Mouse (Mus musculus) CH12.LX (cell line): Measurements from ENCODE around the gene Il17f. TPM values are rescaled to one million over a fixed set of nuclear protein-coding genes. Genes with fewer than 3 reads are reported as not detected.
A peak's percentile ranks its signal among the peaks of the same experiment; 100 is the strongest.

Source experiments
- DNase-seq: peaks from one replicate; pipeline ENCODE4 v3.0.0-alpha.2; 2013; ENCODE audit errors: extremely low read depth
- H3K27ac ChIP-seq: 2 replicates; pipeline ENCODE4 v1.5.1; 2012; ENCODE audit warnings: low read depth, mild to moderate bottlenecking, control low read depth, moderate library complexity; ENCODE audit not compliant: insufficient read depth
- H3K27me3 ChIP-seq: replicated peaks from 2 replicates; pipeline ENCODE3; 2012; ENCODE audit warnings: inconsistent platforms
- H3K36me3 ChIP-seq, 2 experiments: replicated peaks in 1 of 2; 2 replicates each; pipeline versions ENCODE3 to v1.6.1; 2012; ENCODE audit warnings: inconsistent platforms in 1 of 2, low read length in 1 of 2, mild to moderate bottlenecking in 1 of 2, mixed read lengths in 1 of 2, moderate library complexity in 1 of 2; ENCODE audit not compliant: control insufficient read depth in 1 of 2, insufficient read depth in 1 of 2
- H3K4me1 ChIP-seq, 2 experiments: 2 replicates each; pipeline ENCODE4 v1.6.1; 2012; ENCODE audit warnings: inconsistent platforms in 1 of 2, moderate library complexity in 1 of 2; ENCODE audit not compliant: insufficient read depth in 2 of 2, control insufficient read depth in 1 of 2
- H3K4me2 ChIP-seq: 2 replicates; pipeline ENCODE4 v1.6.1; 2012; ENCODE audit warnings: low read depth, mild to moderate bottlenecking, control low read depth; ENCODE audit not compliant: poor library complexity, insufficient read depth, severe bottlenecking
- H3K4me3 ChIP-seq, 3 experiments: fragments of 150-350 bp in 1 of 3; sonication (generic) in 1 of 3; replicated peaks in 1 of 3; 2 replicates each; pipeline versions ENCODE3 to v1.5.1; 2011 to 2012; ENCODE audit warnings: low read depth in 2 of 3, low read length in 2 of 3, mild to moderate bottlenecking in 2 of 3, moderate library complexity in 2 of 3, control low read depth in 1 of 3, improper control_type of control experiment in 1 of 3, inconsistent platforms in 1 of 3, mixed read lengths in 1 of 3; ENCODE audit not compliant: poor library complexity in 1 of 3
- H3K79me2 ChIP-seq: replicated peaks from 2 replicates; pipeline ENCODE4 v1.6.1; 2012; ENCODE audit warnings: mild to moderate bottlenecking, moderate library complexity; ENCODE audit not compliant: control insufficient read depth, poor library complexity, insufficient read depth, severe bottlenecking; ENCODE audit errors: extremely low read depth
- H3K9ac ChIP-seq: 2 replicates; pipeline ENCODE4 v1.6.1; 2012; ENCODE audit warnings: low read depth, mild to moderate bottlenecking, control low read depth, moderate library complexity; ENCODE audit not compliant: insufficient read depth
- H3K9me3 ChIP-seq: replicated peaks from 2 replicates; pipeline ENCODE3; 2012; ENCODE audit warnings: low read length, inconsistent platforms, mixed read lengths
- BHLHE40 ChIP-seq: IDR thresholded peaks from 2 replicates; pipeline ENCODE4 v1.6.1; 2011; ENCODE audit warnings: mild to moderate bottlenecking, low read depth, low read length, improper control_type of control experiment
- CHD2 ChIP-seq: IDR thresholded peaks from 2 replicates; pipeline ENCODE4 v1.6.1; 2011; ENCODE audit warnings: low read length, improper control_type of control experiment
- E2F4 ChIP-seq: IDR thresholded peaks from 2 replicates; pipeline ENCODE4 v1.6.1; 2011; ENCODE audit warnings: low read depth, low read length, improper control_type of control experiment; ENCODE audit not compliant: insufficient replicate concordance
- ELF1 ChIP-seq: IDR thresholded peaks from 2 replicates; pipeline ENCODE4 v1.6.1; 2014; ENCODE audit warnings: low read depth, mild to moderate bottlenecking, inconsistent platforms, low read length, improper control_type of control experiment
- ETS1 ChIP-seq: conservative IDR thresholded peaks from 2 replicates; pipeline ENCODE4 v1.6.1; 2012; ENCODE audit warnings: low read depth, mild to moderate bottlenecking, inconsistent platforms, low read length, improper control_type of control experiment, moderate library complexity
- GABPA ChIP-seq: IDR thresholded peaks from 2 replicates; pipeline ENCODE4 v1.6.1; 2012; ENCODE audit warnings: low read depth, low read length, improper control_type of control experiment, inconsistent platforms; ENCODE audit not compliant: insufficient replicate concordance
- HCFC1 ChIP-seq: IDR thresholded peaks from 2 replicates; pipeline ENCODE4 v1.6.1; 2012; ENCODE audit warnings: low read depth, mild to moderate bottlenecking, inconsistent platforms, low read length, improper control_type of control experiment
- IRF4 ChIP-seq: IDR thresholded peaks from 2 replicates; pipeline ENCODE4 v1.6.1; 2014; ENCODE audit warnings: low read depth, mild to moderate bottlenecking, inconsistent platforms, low read length, improper control_type of control experiment
- JUND ChIP-seq: conservative IDR thresholded peaks from 2 replicates; pipeline ENCODE4 v1.6.1; 2011; ENCODE audit warnings: low read depth, low read length, improper control_type of control experiment
- MAX ChIP-seq: IDR thresholded peaks from 2 replicates; pipeline ENCODE4 v1.6.1; 2011; ENCODE audit warnings: low read length, improper control_type of control experiment
- MYC ChIP-seq: IDR thresholded peaks from 2 replicates; pipeline ENCODE4 v1.6.1; 2011; ENCODE audit warnings: low read depth, mild to moderate bottlenecking, improper control_type of control experiment, low read length
- NELFE ChIP-seq: IDR thresholded peaks from 2 replicates; pipeline ENCODE4 v1.6.1; 2011; ENCODE audit warnings: low read depth, low read length, improper control_type of control experiment
- PAX5 ChIP-seq: IDR thresholded peaks from 2 replicates; pipeline ENCODE4 v1.6.1; 2012; ENCODE audit warnings: low read length, inconsistent platforms, mixed read lengths
- RAD21 ChIP-seq: IDR thresholded peaks from 2 replicates; pipeline ENCODE4 v1.6.1; 2011; ENCODE audit warnings: low read depth, mild to moderate bottlenecking, low read length, improper control_type of control experiment, moderate library complexity
- RCOR1 ChIP-seq: conservative IDR thresholded peaks from 2 replicates; pipeline ENCODE4 v1.6.1; 2012; ENCODE audit warnings: low read depth, mild to moderate bottlenecking, inconsistent platforms, low read length, improper control_type of control experiment
- SIN3A ChIP-seq: IDR thresholded peaks from 2 replicates; pipeline ENCODE4 v1.6.1; 2012; ENCODE audit warnings: low read length, improper control_type of control experiment, inconsistent platforms
- TCF12 ChIP-seq: IDR thresholded peaks from 2 replicates; pipeline ENCODE4 v1.6.1; 2014; ENCODE audit warnings: low read depth, mild to moderate bottlenecking, inconsistent platforms, low read length, improper control_type of control experiment
- UBTF ChIP-seq: IDR thresholded peaks from 2 replicates; pipeline ENCODE4 v1.6.1; 2012; ENCODE audit warnings: low read depth, mild to moderate bottlenecking, inconsistent platforms, low read length, improper control_type of control experiment, moderate library complexity
- USF1 ChIP-seq: IDR thresholded peaks from 2 replicates; pipeline ENCODE4 v1.6.1; 2014; ENCODE audit warnings: low read depth, mild to moderate bottlenecking, inconsistent platforms, low read length, improper control_type of control experiment
- ZKSCAN1 ChIP-seq: IDR thresholded peaks from 2 replicates; pipeline ENCODE4 v1.6.1; 2012; ENCODE audit warnings: low read depth, inconsistent platforms, low read length, improper control_type of control experiment, borderline replicate concordance
- ZMIZ1 ChIP-seq: IDR thresholded peaks from 2 replicates; pipeline ENCODE4 v1.6.1; 2012; ENCODE audit warnings: low read depth, mild to moderate bottlenecking, inconsistent platforms, low read length, improper control_type of control experiment
- ZNF384 ChIP-seq: IDR thresholded peaks from 2 replicates; pipeline ENCODE4 v1.6.1; 2012; ENCODE audit warnings: low read depth, low read length, improper control_type of control experiment, inconsistent platforms
- dilution Hi-C: fragments of 300-500 bp; cut with MboI; formaldehyde crosslinking; loops from 2 replicates; pipeline ENCODE4 v1.14.3; 2020; ENCODE audit warnings: low sequenced_read_pairs; ENCODE audit not compliant: extremely low pct_unique_long_range_greater_than_20kb, extremely low pct_ligation_motif_present
- in situ Hi-C: fragments of 300-500 bp; cut with MboI; formaldehyde crosslinking; loops from 3 replicates; pipeline ENCODE4 v1.14.3; 2019; ENCODE audit warnings: low sequenced_read_pairs, low pct_ligation_motif_present, low pct_unique_long_range_greater_than_20kb, mixed read lengths
- polyA plus RNA-seq: library from polyadenylated mRNA; unstranded; fragments of >175 nt; gene quantifications from 2 replicates; pipeline ENCODE4 v1.2.1, GENCODE M21; 2012; ENCODE audit warnings: low read depth; ENCODE audit not compliant: insufficient read length
- total RNA-seq, 2 experiments: library from RNA; depleted of rRNA; stranded (reverse); fragments of 300-350 nt in 1 of 2; fragments of >200 nt in 1 of 2; gene quantifications; 2 replicates each; pipeline ENCODE4 v1.2.3; 2012 to 2014

The Il17f gene
- total and polyA plus RNA-seq, 3 experiments: 0.25 to 0.74 (median 0.63) TPM

DNA sequence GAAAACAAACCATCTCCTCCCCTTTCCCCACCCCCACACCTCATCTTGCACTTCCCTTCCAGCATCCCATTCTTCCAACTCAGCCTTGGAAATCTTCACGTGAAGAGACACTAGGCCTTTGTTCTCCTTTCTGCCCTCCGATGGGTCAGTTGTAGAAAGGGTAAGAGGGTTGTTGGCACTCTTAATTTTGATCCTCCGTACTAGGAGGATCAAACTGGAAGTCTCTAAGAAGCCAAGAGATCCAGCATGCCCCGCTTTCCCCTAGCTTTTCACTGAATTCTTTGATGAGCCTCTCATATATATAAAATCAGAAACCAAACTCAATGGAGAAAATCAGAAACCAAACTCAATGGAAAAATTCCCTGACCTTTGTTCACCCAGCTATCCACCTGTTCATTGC lies 33.1 kb upstream of the Il17f start:
- in situ Hi-C loops: no loop called here
- dilution Hi-C loops: no loop called here
- no peak for DNase-seq
- H3K4me1 ChIP-seq: peaks cover 0 to 9% of the 10 kb centered on the region in 2 experiments; a peak in 1 of 4 replicates
- TF ChIP-seq GABPA (no peak), MYC (no peak), PAX5 (no peak), HCFC1 (no peak)
- H3K9ac ChIP-seq: no peak overlapping the region
- no peak overlapping the region for H3K4me2 ChIP-seq
- H3K4me3 ChIP-seq: no peak overlapping the region
- H3K27ac ChIP-seq: no peak overlapping the region
- no peaks in the 10 kb centered on the region for H3K27me3 ChIP-seq
- no peaks in the 10 kb centered on the region for H3K9me3 ChIP-seq
- peaks cover 13% of the 10 kb centered on the region for H3K79me2 ChIP-seq
- H3K36me3 ChIP-seq: peaks cover 0 to 3% of the 10 kb centered on the region in 2 experiments

DNA sequence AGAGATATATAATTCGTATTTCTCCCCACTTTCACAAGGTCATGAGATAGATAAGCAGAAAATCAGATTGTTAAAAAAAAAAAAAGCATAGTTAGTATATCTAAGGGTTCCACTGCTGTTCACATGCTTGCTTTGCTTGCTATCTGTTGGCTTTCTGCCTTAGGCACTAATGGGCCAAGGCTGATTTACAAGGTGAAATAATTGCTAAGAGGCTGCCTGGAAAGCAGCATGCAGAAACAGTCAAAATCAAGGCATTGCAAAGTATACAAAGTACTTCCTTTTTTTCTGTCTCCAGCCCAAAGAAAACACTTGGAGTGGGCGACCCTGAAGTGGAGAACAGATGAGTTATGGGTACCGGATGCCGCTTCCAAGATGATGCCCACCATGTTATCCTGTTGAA lies 30.5 kb upstream of the Il17f start:
- peaks cover 2 to 27% of the 10 kb centered on the region in 2 experiments; a peak in 3 of 4 replicates for H3K4me1 ChIP-seq
- H3K36me3 ChIP-seq: peaks cover 17 to 28% of the 10 kb centered on the region in 2 experiments
- H3K27me3 ChIP-seq: no peaks in the 10 kb centered on the region
- H3K27ac ChIP-seq: no peak overlapping the region
- in situ Hi-C loops: no loop called here
- no peak overlapping the region for H3K9ac ChIP-seq
- H3K4me2 ChIP-seq: no peak overlapping the region
- H3K79me2 ChIP-seq: peaks cover 33% of the 10 kb centered on the region
- H3K9me3 ChIP-seq: no peaks in the 10 kb centered on the region
- dilution Hi-C loops: no loop called here
- no peak for DNase-seq
- TF ChIP-seq IRF4: no peak
- no peak for TF ChIP-seq ZNF384
- H3K4me3 ChIP-seq: no peak overlapping the region

DNA sequence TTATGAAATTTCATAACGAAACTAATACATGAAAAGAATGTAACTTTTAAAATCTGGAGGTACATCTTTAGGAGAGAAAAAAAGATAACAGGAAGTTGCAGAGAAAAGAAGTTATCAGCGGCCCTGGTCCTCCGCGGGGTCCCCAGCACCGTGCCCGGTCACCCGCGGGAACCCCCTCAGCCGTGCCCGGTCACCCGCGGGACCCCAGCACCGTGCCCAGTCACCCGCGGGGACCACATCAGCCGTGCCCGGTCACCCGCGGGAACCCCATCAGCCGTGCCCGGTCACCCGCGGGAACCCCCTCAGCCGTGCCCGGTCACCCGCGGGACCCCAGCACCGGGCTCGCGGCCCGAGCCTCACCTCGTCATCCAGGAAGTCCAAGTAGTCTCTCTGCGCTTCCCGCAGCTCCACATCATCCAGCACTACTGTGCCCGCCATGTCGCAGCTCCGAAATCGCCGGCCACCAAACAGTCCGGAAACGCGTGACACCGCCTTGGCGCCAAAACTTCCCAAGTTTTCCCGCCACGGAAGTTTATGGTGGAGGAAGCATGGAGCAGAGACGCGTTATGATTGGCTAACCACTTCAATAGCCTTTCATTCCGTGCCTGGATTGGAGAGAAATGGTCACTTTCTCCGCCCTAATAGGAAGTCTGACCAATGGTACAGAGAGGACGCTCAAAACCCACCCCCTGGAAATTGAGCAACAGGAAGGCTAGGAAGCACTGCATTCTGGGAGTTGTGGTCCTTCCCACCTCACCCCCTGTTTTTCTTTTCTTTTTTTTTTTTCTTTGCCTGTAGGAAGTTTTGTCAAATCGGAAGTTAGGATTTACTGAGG lies 29.6 kb upstream of the Il17f start, which contains the start of gene Mcm3:
Mcm3 (minus strand) TSS at position 542 of the 835 bp plus-strand sequence.
- no peak within 1 kb of the TSS; the same call in 1 of the 2 replicates for H3K27ac ChIP-seq
- H3K4me3 ChIP-seq: peak within 1 kb of the TSS; percentile 67 to 85 (median 77)
- dilution Hi-C loops (no loop called here), in situ Hi-C loops (no loop called here)
- peak within 1 kb of the TSS; percentile 56 for H3K9ac ChIP-seq
- peaks cover 41% of the 10 kb centered on the region for H3K79me2 ChIP-seq
- H3K4me2 ChIP-seq: peak within 1 kb of the TSS; percentile 71
- no peaks in the 10 kb centered on the region for H3K27me3 ChIP-seq
- DNase-seq: peak; percentile 99
- H3K4me1 ChIP-seq: peaks cover 2 to 27% of the 10 kb centered on the region in 2 experiments; a peak in 3 of 4 replicates
- H3K9me3 ChIP-seq: no peaks in the 10 kb centered on the region
- H3K36me3 ChIP-seq: peaks cover 26 to 38% of the 10 kb centered on the region in 2 experiments
- TF ChIP-seq ZKSCAN1 (no peak), RCOR1 (no peak), ELF1 (peak; percentile 92), GABPA (no peak; the same call in 1 of the 2 replicates), TCF12 (peak; percentile 73), ZNF384 (peak; percentile 96), MAX (peak; percentile 96), ETS1 (0 out of 2 replicates have a peak, but pooled peaks have one; percentile 13), UBTF (0 out of 2 replicates have a peak, but pooled peaks have one; percentile 69), JUND (no peak), E2F4 (peak; percentile 100), RAD21 (no peak), CHD2 (peak; percentile 94), NELFE (peak; percentile 73), SIN3A (peak; percentile 99), ZMIZ1 (peak; percentile 64), MYC (peak; percentile 97), IRF4 (0 out of 2 replicates have a peak, but pooled peaks have one; percentile 22), USF1 (peak; percentile 52), BHLHE40 (peak; percentile 78)
